Mouse (Mus musculus) retina, postnatal 7 days (tissue): ENCODE measurements around the gene B3galt4.

ENCODE experiments used
- DNase-seq: peaks from one replicate; pipeline ENCODE4 v3.0.0-alpha.2; 2012; ENCODE audit warnings: low read depth, low spot score

Gene B3galt4

DNA sequence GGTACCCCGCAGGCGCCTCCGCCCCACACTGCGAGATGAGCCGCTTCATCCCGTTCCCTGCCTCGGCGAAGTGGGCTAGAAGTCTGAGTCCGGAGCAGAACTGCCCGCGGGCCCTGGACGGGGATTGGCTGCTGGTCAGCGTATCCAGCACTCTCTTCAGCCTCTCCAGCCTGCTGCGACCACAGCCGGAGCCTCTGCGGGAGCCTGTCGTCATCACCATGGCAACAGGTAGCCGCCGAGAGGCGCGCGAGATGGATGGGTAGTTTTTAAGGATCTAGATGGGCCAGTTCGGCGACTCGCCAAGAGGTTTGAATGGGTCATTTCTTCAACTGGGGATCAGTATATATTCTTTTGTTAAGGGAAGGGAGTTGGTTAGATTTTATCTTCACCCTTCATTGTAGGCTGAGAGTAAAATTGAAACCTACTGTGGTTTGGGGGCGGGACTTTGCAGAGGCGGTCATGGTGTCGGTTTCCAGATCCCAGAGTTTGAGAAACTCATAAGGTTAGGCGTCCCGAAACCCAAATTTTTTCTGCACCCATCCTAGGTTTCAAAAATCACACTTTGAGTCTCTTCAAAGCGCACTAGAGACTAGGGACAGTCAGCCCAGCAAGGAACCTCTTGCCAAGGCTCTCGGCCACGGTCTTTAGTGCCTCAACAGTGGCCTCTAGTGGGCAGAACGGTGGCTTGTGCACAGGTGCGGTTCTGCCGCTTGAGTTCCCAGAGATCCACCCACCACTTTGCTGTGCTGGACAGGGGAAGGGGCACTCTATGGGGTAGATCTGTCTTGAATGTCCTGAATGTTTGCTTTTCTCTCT is 30.8 kb downstream of the B3galt4 start:
- no peak for DNase-seq

GRCm38 (mm10) chr17:33919351-33920281 is 31.7 kb downstream of the B3galt4 start:
- no peak for DNase-seq

DNA sequence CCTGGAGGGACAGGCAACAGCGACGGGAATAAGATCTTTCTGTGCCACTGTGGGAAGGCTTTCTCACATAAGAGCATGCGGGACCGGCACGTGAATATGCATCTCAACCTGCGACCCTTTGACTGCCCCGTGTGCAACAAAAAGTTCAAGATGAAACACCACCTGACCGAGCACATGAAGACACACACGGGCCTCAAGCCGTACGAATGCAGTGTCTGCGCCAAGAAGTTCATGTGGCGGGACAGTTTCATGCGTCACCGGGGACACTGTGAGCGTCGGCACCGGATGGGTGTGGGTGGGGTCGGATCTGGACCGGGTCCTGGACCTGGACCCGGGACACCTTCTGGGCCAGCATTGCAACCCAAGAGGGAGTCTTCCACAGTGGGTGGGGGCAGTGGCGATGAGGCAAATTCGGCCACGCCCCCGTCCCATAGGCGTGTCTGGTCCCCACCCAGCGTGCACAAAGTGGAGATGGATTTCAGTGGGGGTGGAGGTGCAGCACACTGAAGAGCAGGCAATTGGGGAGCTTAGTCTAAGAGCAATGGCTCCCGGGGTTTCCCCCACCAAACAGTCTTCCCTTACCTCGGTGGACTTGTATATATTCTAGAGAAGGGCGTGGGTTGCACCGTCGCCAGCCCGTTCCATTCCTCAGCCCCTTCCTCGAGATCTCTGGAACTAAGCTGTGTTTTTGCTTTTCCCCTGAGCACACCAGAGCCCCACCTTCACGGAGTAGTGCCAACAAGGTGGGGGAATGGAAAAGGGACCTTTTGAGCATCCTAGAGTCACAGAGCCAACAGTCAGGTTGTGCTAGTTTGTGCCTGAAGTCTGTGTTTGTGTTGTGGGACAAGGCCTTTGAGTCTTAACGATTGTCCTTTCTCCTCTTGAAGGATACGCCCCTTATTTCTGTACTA is 32.7 kb downstream of the B3galt4 start:
- no peak for DNase-seq

DNA sequence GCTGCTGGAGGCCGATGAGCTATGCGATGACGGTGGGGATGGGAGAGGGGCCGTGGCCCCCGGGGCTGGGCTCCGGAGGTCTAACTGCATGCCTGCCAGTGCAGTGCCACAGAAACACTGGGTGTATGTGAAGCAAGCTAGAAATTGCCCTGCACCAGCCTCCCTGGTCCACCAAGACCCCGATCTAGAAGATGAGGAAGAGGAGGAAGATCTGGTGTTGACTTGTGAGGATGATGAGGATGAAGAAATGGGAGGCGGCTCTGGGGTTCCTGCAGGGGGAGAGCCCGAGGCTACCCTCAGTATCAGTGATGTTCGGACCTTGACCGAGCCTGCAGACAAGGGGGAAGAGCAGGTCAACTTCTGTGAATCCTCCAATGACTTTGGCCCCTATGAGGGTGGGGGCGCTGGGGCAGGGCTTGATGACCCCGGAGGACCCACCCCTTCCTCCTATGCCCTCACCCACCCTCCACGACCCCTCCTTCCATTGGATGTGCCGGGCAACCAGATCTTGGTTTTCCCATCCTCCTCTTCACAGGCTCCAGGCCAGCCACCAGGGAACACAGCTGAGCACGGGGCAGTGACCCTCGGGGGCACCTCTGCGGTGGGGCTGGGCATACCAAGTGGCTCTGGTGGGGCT is 33.5 kb downstream of the B3galt4 start:
- DNase-seq = no peak

- no peak for DNase-seq
Observed at GRCm38 (mm10) chr17:33916847-33917655, 34.2 kb downstream of the B3galt4 start.

DNA sequence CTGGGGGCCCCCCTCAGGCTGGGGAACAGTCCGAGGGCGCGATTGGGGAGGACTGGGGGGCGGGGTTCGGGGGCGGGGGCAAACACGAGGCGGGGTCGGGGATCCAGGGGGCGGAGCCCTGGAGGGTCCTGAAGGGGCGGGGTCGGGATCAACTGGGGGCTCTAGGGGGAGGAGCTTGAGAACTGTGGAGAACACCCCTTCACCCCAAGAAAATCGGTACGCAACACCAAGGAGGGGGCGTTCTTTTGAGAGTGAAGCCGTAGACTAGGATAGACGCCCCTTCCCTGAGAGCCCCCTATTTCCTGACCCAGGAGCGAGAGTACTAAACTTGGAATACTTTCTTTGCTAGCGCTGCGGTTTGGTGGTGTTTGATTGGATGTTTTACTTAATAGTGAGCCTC is 35.0 kb downstream of the B3galt4 start:
- no peak for DNase-seq

DNA sequence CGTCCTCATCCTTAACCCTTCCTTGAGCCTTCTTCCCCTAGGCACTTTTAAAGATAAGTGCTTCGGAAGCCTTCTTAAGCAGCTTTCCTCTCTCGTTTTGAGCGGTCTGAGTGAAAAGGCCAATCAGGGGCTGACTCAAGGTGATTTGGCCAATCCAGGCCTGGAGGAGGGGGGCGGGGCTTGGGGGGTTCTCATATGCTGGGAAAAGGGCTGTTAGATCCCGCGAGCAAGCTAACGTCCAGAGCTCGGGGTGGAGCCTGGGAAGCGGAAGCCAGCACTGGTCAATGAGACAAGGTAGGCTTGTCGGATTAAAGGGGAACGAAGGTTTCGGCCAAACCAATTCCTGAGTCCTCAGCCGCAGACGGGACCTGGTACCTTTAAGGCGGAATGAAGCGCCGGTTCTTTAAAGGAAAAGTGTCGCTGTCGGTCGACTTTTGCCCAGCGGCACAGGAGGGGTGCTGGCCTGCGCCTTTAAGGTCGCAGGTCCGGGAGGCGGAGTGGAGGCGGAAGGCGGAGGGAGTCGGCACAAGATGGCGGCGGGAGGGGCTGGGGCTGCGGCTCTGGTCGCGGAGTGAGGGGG is 35.5 kb downstream of the B3galt4 start, which contains the start of the genes Tapbp and Zbtb22:
Tapbp (plus strand) TSS at position 229 of the 580 bp plus-strand sequence.
Zbtb22 (plus strand) TSS at position 234 of the 580 bp plus-strand sequence.
- peak; percentile 98 for DNase-seq

- DNase-seq = no peak
Observed at GRCm38 (mm10) chr17:33914969-33915391, 36.3 kb downstream of the B3galt4 start.

DNA sequence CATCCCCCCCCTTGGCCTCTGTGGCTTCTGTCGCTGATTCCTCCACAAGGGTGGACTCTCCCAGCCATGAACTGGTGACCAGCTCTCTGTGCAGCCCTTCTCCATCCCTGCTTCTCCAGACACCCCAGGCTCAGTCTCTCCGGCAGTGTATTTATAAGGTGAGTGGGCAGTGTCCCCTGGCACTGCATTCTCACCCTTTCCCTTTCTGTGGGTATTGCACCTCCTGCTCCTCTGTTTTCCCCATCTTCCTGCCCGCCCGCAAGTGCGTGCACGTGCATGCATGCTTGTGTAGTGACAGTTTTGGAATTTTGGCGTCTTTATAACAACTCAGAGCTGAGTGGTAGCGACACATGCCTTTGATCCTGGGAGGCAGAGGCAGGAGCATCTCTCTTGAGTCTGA is 37.4 kb downstream of the B3galt4 start:
- DNase-seq = no peak

GRCm38 (mm10) chr17:33913264-33913663 is 38.0 kb downstream of the B3galt4 start:
- DNase-seq = no peak

GRCm38 (mm10) chr17:33911813-33912414 is 39.4 kb downstream of the B3galt4 start:
- no peak for DNase-seq

- DNase-seq = no peak
Observed at GRCm38 (mm10) chr17:33911052-33911812, 40.1 kb downstream of the B3galt4 start.

- DNase-seq = no peak
Observed at GRCm38 (mm10) chr17:33910346-33911051, 40.8 kb downstream of the B3galt4 start.

GRCm38 (mm10) chr17:33909869-33910250 is 41.4 kb downstream of the B3galt4 start:
- no peak for DNase-seq

DNA sequence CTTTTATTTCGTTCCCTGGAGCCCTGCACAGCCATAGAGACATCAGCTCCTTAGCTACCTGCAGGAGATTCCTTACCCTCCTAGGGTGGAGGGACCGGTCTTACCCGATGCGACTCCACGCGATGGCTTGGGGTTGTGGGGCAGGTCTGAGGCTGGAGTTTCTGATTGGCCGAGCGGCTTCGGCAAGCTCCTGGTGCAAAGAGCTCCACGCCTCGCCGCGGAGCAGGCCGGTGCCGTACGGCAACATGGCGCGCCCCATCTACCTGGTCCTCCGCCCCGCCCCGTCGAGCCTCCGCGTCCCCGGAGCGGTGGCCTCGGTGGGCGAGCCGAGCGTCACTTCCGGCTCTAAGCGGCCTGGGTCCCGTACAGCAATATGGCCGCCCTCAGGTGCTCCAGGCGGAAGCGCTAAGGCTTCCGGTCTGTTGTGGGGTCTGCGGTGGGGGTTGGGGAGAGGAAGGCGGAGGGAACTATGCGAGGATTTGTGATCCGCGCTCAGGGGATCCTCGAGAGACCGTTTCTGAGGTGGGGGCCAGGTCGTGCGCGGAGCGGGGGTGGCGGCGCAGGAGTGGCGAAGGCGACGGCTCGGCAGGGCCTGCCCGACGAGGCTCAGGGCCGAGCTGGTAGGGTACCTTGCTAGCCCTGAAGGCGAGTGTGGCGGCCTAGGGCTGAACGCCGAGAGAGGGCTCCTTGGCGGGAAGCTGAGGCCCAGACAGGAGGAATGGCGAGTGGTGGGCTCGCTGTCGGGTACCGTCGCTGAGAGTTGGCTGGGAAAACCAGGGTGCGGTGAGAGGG is 42.0 kb downstream of the B3galt4 start, which contains the start of gene Daxx:
Daxx (plus strand) TSS at position 338 of the 792 bp plus-strand sequence.
- DNase-seq = peak; percentile 96

DNA sequence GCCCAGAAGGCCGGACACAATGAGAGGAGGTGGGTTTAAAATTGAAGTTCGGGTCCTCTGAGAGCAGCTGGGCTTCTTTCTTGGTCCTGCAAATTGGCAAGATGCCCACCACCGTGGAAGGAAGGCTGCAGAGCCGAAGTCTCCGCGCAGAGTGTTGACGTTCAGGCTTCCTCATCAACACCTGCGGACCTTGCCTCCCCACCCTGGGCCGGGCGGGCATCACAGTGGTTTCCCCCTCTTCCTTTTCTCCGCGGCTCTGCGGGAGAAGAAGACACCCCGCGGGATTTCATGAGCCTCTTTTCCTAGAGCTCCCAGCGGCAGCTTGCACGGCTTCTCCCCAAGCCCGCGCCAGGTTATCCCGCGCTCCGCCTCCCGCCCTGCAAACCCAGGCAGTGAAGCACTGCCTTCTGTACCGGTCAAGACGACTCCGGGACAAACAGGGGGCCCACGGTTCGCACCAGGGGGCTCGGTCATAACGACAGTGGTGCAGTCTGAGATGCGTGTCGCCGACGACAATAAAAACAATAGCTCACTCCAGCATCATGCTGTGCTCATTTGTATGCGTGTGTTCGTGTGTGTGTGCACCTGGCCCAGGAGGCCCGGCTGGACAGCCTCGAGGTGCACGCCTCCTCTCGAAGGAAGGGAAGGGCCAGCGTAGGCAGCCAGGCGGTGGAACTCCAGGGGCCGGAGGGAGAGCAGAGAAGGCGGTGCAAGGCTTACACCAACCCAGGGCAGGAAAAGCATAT is 42.8 kb downstream of the B3galt4 start:
- DNase-seq = no peak
